Mouse (Mus musculus): ENCODE results near the gene Tmem175. TPM values are rescaled to one million over a fixed set of nuclear protein-coding genes. Genes with fewer than 3 reads are reported as not detected.
A peak's percentile ranks its signal among the peaks of the same experiment; 100 is the strongest.
"Not testable (repeated sequence)": the region's sequence is repeated elsewhere in the genome, so short reads cannot be mapped to it uniquely, and the experiment has no call there.

Tmem175 gene
- 10 to 100 TPM; 38.6 to 56.7 TPM for polyA plus RNA-seq (2017; shearing (Covaris generic))

DNA sequence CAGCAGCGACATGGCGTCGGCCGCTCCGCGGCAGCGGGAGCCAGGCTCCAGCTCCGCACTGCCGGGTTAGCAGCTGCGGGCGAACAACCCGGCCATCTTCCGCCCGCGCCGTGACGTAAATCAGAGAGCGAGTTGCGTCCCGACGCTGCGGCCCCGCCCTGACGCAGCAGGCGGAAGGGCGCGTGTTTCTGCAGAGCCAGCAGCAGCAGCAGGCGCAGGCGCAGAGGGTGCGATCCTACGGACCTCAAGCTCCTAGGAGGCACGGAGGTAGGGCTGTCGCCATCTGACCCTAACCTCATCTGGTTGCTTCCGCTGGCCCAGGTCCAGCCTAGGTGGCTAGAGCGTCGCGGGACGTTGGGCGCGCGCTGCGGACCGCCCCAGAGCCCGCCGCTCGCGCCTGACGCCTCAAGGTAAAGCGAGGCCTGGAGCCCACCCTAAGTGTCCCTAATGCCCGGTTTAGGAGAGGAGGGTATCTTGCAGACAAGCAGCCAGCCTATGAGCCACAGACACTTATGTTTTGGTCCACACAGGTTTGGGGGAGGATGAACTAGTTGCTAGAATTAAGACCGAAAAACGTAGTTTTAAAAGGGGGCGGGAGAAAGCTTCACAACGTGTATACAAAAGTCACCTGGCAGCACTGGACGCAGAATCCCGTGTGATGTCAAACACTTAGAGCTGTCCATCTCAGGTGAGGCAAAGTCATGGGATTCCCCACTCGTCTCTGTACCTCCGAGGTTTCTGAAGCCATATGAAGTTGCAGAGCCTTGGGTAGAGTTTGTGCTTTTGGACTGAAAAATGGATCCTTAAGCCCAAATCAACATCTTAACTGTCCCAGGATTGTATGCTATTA is at the start of gene Tmem175, which contains the start of gene Gak:
Tmem175 (plus strand) TSS at position 137 of the 850 bp plus-strand sequence.
Gak (minus strand) TSS at position 122 of the 850 bp plus-strand sequence.
- peak; percentile 95 for ATAC-seq

DNA sequence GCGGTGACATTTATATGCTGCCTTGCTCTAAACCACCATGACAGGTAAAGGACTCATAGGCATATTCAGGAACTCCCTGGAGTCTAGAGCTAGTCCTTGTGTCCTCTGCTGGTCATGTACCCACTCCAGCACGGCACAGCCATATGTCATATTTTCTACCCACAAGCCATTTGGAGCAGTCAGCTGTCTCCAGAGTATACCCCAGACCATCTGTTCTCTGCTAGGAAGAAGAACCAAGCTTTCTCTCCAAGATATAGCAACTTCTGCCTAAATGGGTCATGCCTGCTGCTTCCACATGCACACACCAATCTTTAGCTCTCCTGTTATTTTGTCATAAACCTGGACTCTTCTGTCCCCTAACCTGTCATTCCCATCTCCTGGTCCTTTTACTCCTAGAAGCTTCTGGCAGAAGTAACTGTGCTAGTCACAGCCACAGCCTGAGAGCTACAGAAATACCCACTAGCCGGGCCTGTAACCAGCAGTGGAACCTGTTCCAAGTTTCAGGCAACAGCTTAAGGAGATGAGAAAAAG is 48.1 kb upstream of the Tmem175 start:
- no peak for ATAC-seq

DNA sequence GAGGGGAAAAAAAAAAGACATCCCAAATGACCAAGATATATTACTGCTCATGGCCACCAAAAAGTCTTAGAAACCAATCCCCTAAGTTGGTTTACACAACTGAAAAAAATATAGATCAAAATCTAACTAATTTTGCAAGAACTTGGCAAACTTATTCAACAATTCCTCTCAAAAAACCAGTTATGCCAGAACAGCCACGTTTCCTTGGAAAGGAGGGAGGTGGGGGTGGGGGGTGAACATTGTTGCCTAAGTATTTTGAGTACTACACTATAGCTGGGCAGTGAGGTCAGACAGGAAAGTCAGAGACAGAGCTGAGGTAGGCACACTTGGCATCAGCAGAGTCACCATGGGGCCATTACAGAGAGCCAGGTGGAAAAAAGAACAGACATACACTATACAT is 29.6 kb upstream of the Tmem175 start:
- ATAC-seq, result no peak

DNA sequence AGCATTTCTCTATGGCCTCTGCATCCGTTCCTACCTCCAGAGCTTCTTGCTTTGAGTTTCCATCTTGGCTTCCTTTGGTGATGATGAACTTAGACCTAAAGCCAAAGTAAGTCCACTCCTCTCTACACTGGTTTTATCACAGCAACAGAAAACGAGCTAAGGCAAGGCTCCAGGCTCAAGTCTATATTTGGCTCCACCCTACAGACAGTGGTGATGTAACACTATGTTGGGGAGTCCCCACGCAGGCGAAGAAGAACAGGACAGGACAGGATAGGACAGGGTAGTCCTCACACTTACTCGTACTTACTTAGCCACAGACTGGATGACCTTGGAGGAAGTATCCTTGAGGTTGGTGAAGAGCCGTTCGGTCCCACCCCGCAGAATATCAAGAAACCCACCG is 27.0 kb upstream of the Tmem175 start:
- no peak for ATAC-seq

DNA sequence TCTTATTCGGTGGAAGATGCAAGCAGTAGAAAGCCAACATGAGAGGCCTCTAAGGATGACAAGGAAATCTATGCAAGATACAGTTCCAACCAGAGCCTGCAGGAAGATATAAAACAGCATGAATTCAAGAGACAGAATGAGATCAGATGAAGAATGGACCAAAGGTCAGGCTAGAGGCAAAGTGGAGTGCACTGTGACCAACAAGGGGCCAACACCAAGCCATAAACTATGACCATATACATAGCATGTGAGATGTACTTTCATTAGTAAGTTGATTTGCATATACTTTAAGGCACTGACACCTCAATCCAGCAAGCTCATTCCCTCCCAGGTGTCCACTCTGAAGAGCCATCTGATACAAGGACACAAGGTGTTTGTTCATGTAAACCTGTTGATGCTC is 19.1 kb upstream of the Tmem175 start:
- no peak for ATAC-seq

DNA sequence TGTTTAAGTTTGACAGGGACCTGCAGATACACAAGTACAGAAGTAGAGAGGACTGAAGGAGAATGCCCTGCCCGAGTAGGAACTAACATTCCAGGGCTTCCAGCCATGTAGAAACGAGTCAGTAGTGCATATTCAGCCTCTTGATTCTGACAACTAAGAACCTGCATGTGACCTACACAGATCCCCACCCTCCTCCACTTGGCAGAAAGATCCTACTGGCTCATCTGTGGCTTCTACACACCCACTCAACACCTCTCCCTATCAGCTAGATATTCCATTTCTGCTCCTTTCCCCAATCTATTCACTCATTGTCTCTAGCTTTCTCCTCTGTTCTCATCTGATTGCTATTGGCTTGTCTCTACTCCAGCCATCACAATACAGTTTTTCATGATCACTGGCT is 7.7 kb upstream of the Tmem175 start:
- no peak for ATAC-seq

DNA sequence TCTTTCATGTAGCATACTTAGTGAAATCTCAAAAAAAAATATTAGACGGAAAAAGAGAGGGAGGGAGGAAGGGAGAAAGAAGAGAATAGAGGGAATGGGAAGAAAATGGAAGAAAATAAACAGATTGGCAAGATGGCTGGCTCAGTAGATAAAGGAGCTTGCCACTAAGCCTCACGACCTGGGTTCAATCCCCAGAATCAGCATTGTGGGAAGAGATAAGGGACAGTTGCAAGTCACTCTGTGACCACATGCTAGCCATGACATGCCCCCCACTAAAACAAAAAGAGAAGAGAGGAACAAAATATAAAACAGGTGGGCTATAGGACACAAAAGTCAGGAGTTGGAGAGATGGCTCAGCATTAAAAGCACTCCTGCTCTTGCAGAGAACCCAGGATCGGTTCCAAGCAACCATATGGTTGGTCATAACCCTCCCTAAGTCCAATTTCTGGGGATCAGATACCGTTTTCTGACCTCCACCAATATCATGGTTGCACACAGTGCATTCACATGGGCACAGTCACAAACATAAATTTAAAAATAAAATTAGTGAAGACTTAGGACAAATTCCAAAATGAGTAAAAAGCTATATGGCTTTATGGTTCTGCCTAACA is 3.4 kb upstream of the Tmem175 start:
- no peak for ATAC-seq

DNA sequence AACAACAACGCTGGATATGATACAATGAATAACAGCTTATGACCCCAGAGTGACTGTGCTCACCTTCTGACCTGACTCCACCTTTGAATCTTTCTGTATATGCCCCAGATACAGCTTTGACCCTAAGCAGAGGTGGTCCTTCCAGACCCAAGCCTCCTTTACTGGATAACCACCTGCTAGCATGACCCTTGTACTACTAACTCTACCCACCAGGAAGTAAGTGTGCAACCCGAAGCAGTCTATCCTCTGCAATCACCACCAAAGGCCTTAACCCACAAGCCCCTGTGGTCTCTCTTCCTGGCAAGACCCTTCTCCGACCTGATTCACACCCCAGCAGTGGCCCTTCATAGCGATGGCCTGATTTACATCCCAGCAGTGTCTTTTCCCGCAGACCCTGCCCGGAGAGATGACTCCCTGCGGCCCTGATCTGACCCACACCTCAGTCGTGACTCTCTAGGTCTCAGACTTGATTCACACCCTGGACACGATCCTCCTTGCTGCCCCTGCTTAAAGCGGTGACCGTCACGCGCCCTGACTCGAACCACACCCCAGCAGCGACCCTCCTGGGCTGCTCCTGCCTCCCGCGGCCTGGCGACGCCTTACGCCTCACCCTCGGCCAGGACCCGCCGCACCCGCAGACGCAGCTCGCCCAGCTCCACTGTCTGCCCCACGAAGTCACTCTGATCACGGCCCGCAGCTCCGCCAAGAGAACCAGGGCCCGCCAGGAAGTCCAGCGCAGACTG is 508 bp upstream of the Tmem175 start:
- ATAC-seq, result peak; percentile 45

DNA sequence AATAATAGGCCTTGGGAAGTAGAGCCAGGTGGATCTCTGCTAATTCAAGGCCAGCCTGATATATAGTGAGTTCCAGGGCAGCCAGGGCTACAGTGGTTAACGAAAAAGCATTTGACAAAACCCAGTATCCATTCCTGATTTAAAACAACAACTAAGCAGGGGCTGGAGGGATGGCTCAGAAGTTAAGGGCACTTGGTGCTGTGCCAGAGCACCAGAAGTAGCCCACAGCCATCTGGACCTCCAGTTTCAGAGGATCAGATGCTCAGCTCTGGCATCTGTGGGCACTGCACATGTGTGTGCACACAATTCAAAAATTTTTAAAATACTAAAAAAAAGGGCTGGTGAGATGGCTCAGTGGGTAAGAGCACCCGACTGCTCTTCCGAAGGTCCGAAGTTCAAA is 4.1 kb downstream of the Tmem175 start:
- ATAC-seq, result no peak

DNA sequence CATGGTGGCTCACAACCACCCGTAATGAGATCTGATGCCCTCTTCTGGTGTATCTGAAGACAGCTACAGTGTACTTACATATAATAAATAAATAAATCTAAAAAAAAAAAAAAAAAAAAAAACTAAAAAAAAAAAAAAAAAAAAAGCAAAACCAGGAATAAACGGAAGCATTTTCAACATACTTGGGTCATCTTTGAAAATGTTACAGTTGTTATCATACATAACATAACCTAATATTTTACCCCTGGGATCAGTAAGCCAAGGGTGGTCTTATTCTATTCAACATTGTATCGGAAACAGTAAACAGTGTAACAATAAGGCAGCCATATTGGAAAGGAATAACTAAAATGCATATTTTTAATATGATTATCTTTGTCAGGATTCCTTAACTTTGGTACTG is 4.5 kb downstream of the Tmem175 start:
- not testable (repeated sequence) for ATAC-seq

DNA sequence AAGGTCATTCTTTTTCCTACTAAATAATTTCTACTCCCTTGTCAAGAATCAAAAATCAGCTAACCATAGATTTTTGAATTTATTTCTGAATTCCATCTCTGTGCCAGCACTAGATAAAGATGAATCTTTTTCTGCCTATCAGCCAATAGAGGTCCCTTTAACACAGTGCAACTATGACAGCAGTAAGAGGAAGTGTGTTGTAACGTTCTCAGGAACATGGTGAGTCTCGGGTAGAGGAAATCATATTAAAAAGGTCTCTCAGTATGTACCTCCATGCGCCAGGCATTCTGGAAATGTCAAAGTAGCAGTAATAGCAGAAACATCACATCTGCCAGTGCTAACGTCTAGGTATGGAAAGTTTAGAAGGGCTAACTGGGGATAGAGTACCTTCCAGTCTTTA is 6.6 kb downstream of the Tmem175 start:
- no peak for ATAC-seq

DNA sequence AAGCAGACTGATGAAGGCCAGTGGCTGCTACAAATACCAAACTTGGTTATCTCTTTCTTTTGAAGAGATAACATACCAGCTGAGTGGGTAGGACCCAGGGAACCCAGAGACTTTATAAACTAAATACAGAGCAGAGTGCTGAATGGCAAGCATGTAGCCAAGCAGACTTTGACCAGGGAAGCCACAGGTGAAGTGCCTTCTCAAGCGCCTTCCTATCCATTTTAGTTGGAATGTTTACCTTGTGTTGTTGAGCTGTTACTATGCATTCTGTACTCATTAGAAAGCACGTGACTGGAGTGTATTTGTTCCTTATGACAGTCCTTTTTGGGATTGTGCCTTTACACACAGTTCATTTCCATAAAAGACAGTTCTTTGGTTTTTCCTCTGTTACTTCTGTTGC is 14.1 kb downstream of the Tmem175 start:
- ATAC-seq, result no peak

DNA sequence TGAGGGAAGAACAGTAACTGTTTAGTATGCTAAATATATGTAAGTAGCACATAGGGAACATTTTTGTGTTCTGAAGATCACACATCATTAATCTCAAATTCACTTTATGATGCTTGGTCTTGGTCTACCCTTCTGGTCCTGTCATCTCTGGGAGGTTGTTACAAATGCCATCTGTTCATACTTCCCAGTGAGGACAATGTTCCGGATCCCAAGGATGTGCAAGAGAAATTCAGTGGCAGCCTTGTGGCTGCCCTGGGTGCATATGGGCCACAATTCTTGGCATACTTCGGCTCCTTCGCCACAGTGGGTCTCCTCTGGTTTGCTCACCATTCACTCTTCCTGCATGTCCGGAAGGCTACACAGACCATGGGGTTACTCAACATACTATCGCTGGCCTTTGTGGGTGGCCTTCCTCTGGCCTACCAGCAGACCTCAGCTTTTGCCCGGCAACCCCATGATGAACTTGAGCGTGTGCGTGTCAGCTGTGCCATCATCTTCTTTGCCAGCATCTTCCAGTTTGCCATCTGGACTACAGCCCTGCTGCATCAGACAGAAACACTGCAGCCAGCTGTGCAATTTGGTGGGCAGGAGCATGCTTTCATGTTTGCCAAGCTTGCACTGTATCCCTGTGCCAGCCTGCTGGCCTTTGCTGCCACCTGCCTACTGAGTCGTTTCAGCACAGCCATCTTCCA is 16.2 kb downstream of the Tmem175 start:
- ATAC-seq, result no peak

DNA sequence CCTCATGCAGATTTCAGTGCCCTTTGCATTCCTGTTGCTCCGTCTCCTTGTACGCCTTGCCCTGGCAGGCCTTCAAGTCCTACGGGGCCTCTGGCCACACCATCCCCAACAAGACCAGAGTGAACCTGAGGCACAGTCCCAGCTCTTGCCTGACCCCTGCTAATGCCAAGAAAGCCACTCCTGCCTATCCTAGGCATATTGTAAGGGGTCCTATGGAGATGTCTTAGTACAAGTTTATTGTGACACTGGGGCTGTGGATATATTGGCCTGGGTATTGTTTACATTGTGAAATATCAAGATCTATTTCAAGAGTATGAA is 16.7 kb downstream of the Tmem175 start:
- no peak for ATAC-seq

DNA sequence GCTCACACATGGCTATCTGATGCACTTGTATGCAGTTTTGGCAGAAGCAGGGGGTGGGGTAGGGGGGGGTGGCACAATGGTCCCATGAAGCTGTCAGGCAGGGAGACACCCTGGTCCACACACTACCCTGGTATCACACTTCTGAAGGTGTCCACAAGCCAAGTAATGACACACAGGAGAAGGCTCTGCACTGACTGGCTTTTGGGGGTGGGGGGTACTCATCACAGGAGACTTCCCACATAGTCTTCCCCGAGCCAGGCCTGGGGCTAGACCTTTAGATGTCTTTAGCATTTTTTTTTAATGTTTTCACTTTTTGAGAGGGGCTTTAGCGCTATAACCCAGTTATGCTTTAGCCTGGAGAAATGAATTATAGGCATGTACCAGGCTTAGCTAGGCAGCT is 17.7 kb downstream of the Tmem175 start:
- no peak for ATAC-seq

DNA sequence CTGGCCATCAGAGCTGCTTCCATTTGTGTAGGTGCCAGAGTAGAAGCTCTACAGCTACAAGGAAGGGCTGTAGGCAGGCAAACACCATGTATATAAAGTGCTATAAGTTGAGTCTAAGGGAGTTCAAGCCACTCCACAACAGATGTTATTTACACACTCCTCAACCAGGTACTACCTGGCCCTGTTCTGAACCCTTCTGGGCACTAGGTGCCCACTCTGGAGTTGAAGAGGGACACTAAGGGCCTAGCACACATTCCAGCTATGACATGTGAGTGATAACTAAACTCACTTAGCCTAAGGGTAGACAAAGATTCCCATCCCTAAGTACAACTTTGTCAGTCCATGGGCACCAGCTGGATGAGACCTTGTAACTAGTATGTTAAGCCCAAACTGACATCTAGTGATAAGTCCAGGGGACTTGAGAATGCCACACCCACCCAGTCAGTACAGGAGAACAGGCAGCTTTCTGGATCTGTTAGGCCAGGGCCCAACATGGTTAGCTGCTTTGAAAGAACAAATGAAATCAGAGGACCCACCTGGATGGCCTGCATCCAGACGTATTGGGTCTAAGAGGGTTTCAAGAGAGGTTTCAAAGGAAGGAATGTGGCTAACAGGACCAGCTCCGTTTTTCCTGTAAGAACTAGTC is 18.4 kb downstream of the Tmem175 start:
- no peak for ATAC-seq

DNA sequence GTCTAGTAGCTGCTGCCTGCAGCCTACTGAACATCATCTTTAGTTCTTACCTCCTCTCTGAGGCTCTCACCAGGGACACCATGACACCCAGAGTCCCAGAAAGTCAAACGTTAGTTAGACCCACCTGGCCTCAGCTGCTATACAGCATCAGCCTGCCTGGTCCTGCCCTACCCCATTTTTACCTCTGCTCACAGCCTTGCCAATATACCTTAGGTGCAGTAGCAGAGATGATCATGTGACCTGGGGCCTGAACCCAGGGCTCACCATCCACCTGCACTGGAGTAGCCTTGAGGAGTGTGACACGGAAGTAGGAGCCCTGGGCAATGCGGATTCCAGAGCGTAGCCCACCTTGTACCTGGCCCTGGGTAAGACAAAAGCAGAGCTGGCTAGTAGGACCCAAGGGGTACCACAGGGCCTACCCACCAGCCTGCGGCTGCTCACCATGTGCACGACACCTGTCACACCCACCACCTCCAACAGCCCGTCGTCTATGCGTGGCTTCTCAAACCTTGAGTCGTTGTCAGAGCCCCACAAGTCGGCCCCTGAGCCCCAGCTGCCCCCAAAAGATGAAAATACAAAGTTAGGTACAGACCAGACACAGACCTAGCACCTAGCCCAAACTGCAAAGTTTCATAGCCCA is 19.5 kb downstream of the Tmem175 start:
- ATAC-seq, result no peak

DNA sequence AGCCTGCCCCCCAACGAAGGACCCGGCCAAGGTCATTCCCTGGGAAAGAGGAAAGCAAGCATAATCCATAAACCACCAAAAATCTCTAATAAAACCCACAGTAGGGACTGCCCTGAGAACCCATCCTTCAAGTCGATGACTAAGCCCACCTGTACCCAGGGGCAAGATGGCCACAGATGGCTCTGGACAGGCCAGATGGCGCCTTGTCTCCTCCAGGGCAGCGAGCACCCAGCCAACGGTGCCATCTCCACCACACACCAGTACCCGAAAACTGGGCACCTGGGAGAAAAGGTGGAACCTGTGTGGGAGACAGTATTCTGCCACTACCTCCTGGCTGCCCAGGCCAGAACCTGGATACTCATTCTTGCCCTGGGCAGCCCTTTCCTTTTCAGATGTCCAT is 20.8 kb downstream of the Tmem175 start:
- no peak for ATAC-seq

DNA sequence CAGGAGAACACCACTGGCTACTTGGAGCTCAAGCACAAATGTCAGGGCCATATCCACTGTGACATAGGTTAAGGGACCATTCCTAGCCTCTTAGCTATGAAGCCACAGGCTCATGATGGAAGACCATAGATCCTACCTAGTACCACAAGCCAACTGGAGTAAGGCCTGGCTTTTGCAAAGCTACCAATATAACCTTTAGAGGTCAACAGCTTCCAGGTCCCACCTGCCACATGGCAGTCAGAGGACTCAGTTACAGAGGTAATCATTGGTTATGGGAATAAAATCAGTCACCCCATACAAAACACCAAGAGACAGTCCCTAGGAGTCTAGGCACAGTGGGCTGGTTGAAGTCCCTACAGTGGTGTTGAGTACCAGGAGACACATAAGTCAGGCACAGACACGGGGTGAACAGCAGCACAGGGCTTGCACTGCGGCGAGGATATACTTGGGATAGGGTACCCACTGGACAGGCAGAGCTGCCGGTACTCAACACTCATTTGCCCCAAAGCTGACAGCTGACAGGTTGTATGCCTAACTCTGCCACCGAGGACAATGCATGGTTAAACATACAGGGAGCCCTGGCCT is 21.7 kb downstream of the Tmem175 start:
- ATAC-seq, result no peak

DNA sequence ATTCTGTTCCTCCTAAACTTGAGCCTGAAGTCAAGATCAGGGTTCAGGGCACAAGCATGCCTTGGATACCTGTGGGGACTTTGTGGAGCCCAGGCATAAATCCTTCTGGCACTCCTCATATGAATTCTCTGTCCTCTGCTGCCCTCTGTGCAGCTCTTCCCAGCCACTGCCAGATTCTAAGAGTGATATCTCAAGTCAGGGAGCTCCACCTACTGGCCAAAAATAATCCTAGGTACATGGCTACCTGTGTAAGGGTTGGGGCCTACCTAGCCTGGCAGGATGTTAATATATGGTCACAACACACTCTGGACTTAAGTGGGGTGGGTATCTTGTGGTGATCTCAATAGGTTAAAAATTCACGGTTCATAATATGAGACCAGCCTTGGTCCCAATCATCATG is 22.3 kb downstream of the Tmem175 start:
- peak; percentile 91 for ATAC-seq

DNA sequence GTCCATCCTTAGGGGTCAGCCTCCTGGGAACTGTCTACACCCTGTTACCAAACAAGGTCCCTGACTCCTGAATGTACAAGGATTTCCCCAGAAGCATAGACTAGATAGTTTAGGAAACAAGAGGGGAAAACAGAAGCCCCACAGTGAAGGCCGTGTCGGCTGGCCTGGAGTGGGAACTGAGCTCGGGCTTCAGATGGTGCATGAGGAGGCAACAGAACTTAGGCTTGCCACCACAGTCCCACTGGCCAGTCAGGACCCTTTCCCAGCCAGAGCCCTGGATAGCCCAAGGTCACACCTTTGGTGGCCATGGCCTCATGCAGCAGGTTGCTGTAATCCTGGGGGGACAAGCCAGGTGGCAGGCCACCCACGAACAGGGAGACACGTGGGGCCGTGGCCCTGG is 23.8 kb downstream of the Tmem175 start:
- no peak for ATAC-seq

Data from CD4-positive, CD25-positive, alpha-beta regulatory T cell, adult 4 months (primary cell).